Mouse (Mus musculus): ENCODE measurements around the gene Banf1. TPM values are rescaled to one million over a fixed set of nuclear protein-coding genes. Genes with fewer than 3 reads are reported as not detected.

Gene Banf1
- polyA plus RNA-seq, 1 experiment, result 337 TPM

- Histone ChIP-seq H3K4me2 (ENCODE audit: low read depth) (no peak overlapping the region), H3ac (ENCODE audit: control insufficient read depth, insufficient read length) (no peak overlapping the region), H3K27me3 (ENCODE audit: control insufficient read depth, insufficient read depth, insufficient read length) (no peaks in the 10 kb centered on the region), H3K4me3 (no peak overlapping the region), H3K79me2 (ENCODE audit: control insufficient read depth, insufficient read depth) (peaks cover 12% of the 10 kb centered on the region), H3K36me3 (ENCODE audit: control insufficient read depth, insufficient read depth) (no peaks in the 10 kb centered on the region)
- peak in 1 of 3 experiments; percentile 13 for TF ChIP-seq MYOD1 (IDR thresholded peaks at IDR 0.05; ENCODE audit: control insufficient read depth in 1 of 3, insufficient read length in 2 of 3, low read depth in 2 of 3)
- no peak for TF ChIP-seq CEBPB (IDR thresholded peaks at IDR 0.05; ENCODE audit: insufficient read depth, poor library complexity, severe bottlenecking)
Observed at GRCm38 (mm10) chr19:5392892-5393291, 25.9 kb upstream of the Banf1 start.

GRCm38 (mm10) chr19:5390416-5390815 is 23.4 kb upstream of the Banf1 start:
- no peak overlapping the region for H3ac ChIP-seq (ENCODE audit: control insufficient read depth, insufficient read length)
- no peaks in the 10 kb centered on the region for H3K36me3 ChIP-seq (ENCODE audit: control insufficient read depth, insufficient read depth)
- TF ChIP-seq SRF (IDR thresholded peaks at IDR 0.05; ENCODE audit: control insufficient read depth, insufficient read length, low read depth) (no peak), TCF3 (IDR thresholded peaks at IDR 0.05; ENCODE audit: insufficient read length, low read depth) (no peak), USF1 (IDR thresholded peaks at IDR 0.05; ENCODE audit: low read depth) (no peak), CEBPB (IDR thresholded peaks at IDR 0.05; ENCODE audit: insufficient read depth, poor library complexity, severe bottlenecking) (no peak), REST (IDR thresholded peaks at IDR 0.05; ENCODE audit: insufficient read depth, insufficient read length) (no peak), TCF12 (IDR thresholded peaks at IDR 0.05; ENCODE audit: insufficient read depth, poor library complexity, severe bottlenecking) (no peak), MYOD1 (IDR thresholded peaks at IDR 0.05; ENCODE audit: control insufficient read depth in 1 of 3, insufficient read length in 2 of 3, low read depth in 2 of 3) (no peak), POLR2A (IDR thresholded peaks at IDR 0.05; ENCODE audit: insufficient read length, low read depth) (no peak), MAX (IDR thresholded peaks at IDR 0.05; ENCODE audit: low read depth) (no peak), POLR2AphosphoS2 (IDR thresholded peaks at IDR 0.05; ENCODE audit: insufficient read length, low read depth) (no peak), E2F4 (IDR thresholded peaks at IDR 0.05; ENCODE audit: insufficient read depth) (no peak)
- H3K79me2 ChIP-seq (ENCODE audit: control insufficient read depth, insufficient read depth), result peaks cover 32% of the 10 kb centered on the region
- H3K4me2 ChIP-seq (ENCODE audit: low read depth), result peak overlapping the region; percentile 100
- peak overlapping the region; percentile 90 for H3K4me3 ChIP-seq
- H3K27me3 ChIP-seq (ENCODE audit: control insufficient read depth, insufficient read depth, insufficient read length), result no peaks in the 10 kb centered on the region

GRCm38 (mm10) chr19:5389647-5390046 is 22.7 kb upstream of the Banf1 start:
- Histone ChIP-seq H3K79me2 (ENCODE audit: control insufficient read depth, insufficient read depth) (peaks cover 34% of the 10 kb centered on the region), H3K36me3 (ENCODE audit: control insufficient read depth, insufficient read depth) (no peaks in the 10 kb centered on the region), H3K4me2 (ENCODE audit: low read depth) (peak overlapping the region; percentile 100), H3ac (ENCODE audit: control insufficient read depth, insufficient read length) (peak overlapping the region; percentile 30), H3K4me3 (peak overlapping the region; percentile 90), H3K27me3 (ENCODE audit: control insufficient read depth, insufficient read depth, insufficient read length) (no peaks in the 10 kb centered on the region)
- TF ChIP-seq POLR2AphosphoS2 (IDR thresholded peaks at IDR 0.05; ENCODE audit: insufficient read length, low read depth) (peak; percentile 19), MAX (IDR thresholded peaks at IDR 0.05; ENCODE audit: low read depth) (no peak), POLR2A (IDR thresholded peaks at IDR 0.05; ENCODE audit: insufficient read length, low read depth) (peak; percentile 20)

- Histone ChIP-seq H3ac (ENCODE audit: control insufficient read depth, insufficient read length) (peak within 1 kb of the TSS; percentile 76), H3K4me2 (ENCODE audit: low read depth) (peak within 1 kb of the TSS; percentile 100), H3K4me3 (peak within 1 kb of the TSS; percentile 90), H3K36me3 (ENCODE audit: control insufficient read depth, insufficient read depth) (peaks cover 8% of the 10 kb centered on the region), H3K79me2 (ENCODE audit: control insufficient read depth, insufficient read depth) (peaks cover 34% of the 10 kb centered on the region), H3K27me3 (ENCODE audit: control insufficient read depth, insufficient read depth, insufficient read length) (no peaks in the 10 kb centered on the region)
- TF ChIP-seq SRF (IDR thresholded peaks at IDR 0.05; ENCODE audit: control insufficient read depth, insufficient read length, low read depth) (peak; percentile 26), POLR2A (IDR thresholded peaks at IDR 0.05; ENCODE audit: insufficient read length, low read depth) (peak; percentile 89), E2F4 (IDR thresholded peaks at IDR 0.05; ENCODE audit: insufficient read depth) (peak; percentile 15), REST (IDR thresholded peaks at IDR 0.05; ENCODE audit: insufficient read depth, insufficient read length) (no peak), MAX (IDR thresholded peaks at IDR 0.05; ENCODE audit: low read depth) (no peak), POLR2AphosphoS2 (IDR thresholded peaks at IDR 0.05; ENCODE audit: insufficient read length, low read depth) (peak; percentile 85), CEBPB (IDR thresholded peaks at IDR 0.05; ENCODE audit: insufficient read depth, poor library complexity, severe bottlenecking) (no peak), USF1 (IDR thresholded peaks at IDR 0.05; ENCODE audit: low read depth) (no peak), MYOG (IDR thresholded peaks at IDR 0.05; ENCODE audit: control insufficient read depth in 1 of 3, insufficient read depth in 1 of 3, insufficient read length in 2 of 3, low read depth in 2 of 3) (no peak)
Observed at GRCm38 (mm10) chr19:5388588-5389242, 21.7 kb upstream of the Banf1 start, which contains the start of gene Sart1. TSS of gene Sart1 (minus strand) at chr19:5388703.

- Histone ChIP-seq H3K36me3 (ENCODE audit: control insufficient read depth, insufficient read depth) (peaks cover 13% of the 10 kb centered on the region), H3K4me3 (peak overlapping the region; percentile 90), H3K79me2 (ENCODE audit: control insufficient read depth, insufficient read depth) (peaks cover 34% of the 10 kb centered on the region), H3ac (ENCODE audit: control insufficient read depth, insufficient read length) (peak overlapping the region; percentile 76), H3K27me3 (ENCODE audit: control insufficient read depth, insufficient read depth, insufficient read length) (no peaks in the 10 kb centered on the region), H3K4me2 (ENCODE audit: low read depth) (peak overlapping the region; percentile 89)
- TF ChIP-seq POLR2AphosphoS2 (IDR thresholded peaks at IDR 0.05; ENCODE audit: insufficient read length, low read depth), result no peak
- TF ChIP-seq MYOG (IDR thresholded peaks at IDR 0.05; ENCODE audit: control insufficient read depth in 1 of 3, insufficient read depth in 1 of 3, insufficient read length in 2 of 3, low read depth in 2 of 3), result no peak
- TF ChIP-seq MAX (IDR thresholded peaks at IDR 0.05; ENCODE audit: low read depth), result no peak
- TF ChIP-seq TCF12 (IDR thresholded peaks at IDR 0.05; ENCODE audit: insufficient read depth, poor library complexity, severe bottlenecking), result no peak
- no peak for TF ChIP-seq REST (IDR thresholded peaks at IDR 0.05; ENCODE audit: insufficient read depth, insufficient read length)
- TF ChIP-seq USF1 (IDR thresholded peaks at IDR 0.05; ENCODE audit: low read depth), result no peak
- TF ChIP-seq SRF (IDR thresholded peaks at IDR 0.05; ENCODE audit: control insufficient read depth, insufficient read length, low read depth), result no peak
- no peak for TF ChIP-seq MYOD1 (IDR thresholded peaks at IDR 0.05; ENCODE audit: control insufficient read depth in 1 of 3, insufficient read length in 2 of 3, low read depth in 2 of 3)
- TF ChIP-seq E2F4 (IDR thresholded peaks at IDR 0.05; ENCODE audit: insufficient read depth), result no peak
- TF ChIP-seq POLR2A (IDR thresholded peaks at IDR 0.05; ENCODE audit: insufficient read length, low read depth), result no peak
- no peak for TF ChIP-seq CEBPB (IDR thresholded peaks at IDR 0.05; ENCODE audit: insufficient read depth, poor library complexity, severe bottlenecking)
Observed at GRCm38 (mm10) chr19:5388011-5388441, 21.1 kb upstream of the Banf1 start.

Measured in myocyte (in vitro differentiated cells).